Mouse (Mus musculus): ENCODE results near the gene Golm1. TPM values are rescaled to one million over a fixed set of nuclear protein-coding genes. Genes with fewer than 3 reads are reported as not detected.
A peak's percentile ranks its signal among the peaks of the same experiment; 100 is the strongest.

Golm1 gene
- polyA plus RNA-seq, 1 experiment = 18.9 TPM

DNA sequence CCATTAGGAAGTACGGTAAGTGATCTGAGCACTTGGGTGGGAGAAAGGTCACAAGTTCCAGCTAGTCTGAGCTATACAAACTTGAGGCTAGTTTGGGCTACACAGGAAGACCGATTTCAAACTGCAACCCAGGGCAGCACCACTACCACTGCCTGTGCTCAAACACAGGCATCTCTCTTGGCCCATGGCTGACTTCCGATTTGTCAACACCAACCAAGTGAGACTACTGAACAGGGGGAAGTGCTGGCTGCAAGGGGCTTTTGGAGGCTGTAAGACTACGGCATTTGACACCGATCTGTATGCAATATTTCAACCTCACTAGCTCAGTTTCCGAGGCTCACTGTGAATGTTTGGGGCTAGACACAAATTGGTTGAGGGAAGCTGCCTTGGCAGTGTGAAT is 28.1 kb downstream of the Golm1 start:
- DNase-seq (ENCODE audit: low read depth) = no peak

- no peak for DNase-seq (ENCODE audit: low read depth)
These were observed 28.9 kb downstream of the Golm1 start for GRCm38 (mm10) chr13:59646674-59647244.

GRCm38 (mm10) chr13:59645491-59645890 is 30.1 kb downstream of the Golm1 start:
- no peak for DNase-seq (ENCODE audit: low read depth)

DNA sequence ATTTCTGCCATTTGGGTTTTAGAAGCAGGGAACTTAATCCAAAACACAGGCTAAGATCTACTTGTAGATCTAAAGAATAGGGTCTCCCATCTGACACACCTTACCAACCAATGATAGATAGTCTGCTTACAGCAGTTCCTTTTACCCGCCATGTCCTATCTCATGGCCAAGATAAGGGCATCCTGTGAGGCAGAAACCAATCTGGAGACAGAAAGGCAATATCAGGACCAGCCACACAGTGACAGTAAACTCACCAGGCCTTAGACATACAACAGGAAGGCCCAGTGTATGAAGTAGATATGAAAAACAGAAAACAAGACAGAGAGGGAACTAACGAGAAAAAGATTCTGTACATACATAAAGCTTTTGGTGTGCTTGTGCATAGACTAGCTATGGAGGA is 32.8 kb downstream of the Golm1 start:
- DNase-seq (ENCODE audit: low read depth) = no peak

- DNase-seq (ENCODE audit: low read depth) = no peak
These were observed 35.5 kb downstream of the Golm1 start for GRCm38 (mm10) chr13:59640178-59640440.

DNA sequence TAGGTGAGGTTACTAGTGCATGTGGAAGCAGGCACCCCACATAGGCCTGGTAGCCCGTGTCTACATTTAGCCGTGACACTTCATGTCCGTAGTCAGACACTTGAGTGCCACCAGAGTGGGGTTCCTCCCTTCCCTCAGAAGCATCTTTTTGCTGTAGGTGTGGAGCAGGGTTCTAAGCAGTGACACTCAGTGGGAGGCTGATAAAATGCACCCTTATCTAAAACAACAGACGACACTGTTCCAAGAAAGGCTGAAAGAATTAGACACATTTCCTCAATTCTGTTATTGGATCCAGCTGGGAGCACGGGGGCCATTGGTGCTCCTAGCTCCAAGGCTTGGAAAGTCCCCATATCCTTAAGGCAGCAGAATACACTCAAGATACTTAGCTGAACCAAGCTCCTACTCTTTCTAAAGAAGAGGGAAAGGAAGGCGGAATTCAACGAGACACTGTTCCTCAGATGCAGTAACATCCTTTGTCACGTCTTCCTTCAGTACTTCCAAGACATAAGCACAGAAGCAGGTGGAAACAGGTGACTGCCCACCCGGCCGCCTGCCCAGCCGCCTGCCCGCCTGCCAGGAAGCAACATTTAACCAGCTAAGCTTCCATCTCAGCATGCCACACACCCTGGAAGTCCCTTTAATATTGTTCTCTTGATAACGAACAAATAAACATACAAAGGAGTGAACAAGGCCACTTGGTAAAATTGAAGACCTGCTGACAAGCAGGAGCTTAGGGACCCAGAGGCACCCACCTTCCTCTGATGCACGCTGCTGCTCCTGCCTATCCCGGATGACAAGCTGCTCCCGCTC is 36.0 kb downstream of the Golm1 start:
- DNase-seq (ENCODE audit: low read depth) = no peak

- no peak for DNase-seq (ENCODE audit: low read depth)
These were observed 37.8 kb downstream of the Golm1 start for GRCm38 (mm10) chr13:59637800-59638199.

DNA sequence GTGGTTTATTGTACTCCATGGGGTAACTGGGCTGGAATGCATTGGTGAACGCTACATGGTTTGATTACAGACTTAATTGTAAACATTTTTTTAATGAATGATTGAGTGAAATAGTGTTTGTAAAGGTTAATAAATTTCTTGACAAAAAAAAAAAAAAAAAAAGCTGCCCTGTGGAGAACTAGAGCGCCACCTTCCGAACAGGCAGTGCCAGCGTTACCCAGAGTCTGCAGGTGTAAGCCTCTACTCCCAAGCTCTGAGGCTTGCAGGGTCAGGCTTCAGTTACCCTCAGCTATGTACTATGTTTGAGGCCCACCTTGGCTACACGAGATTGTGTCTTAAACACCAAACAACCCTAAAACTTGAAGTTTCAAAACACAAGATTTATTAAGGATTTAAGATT is 41.0 kb downstream of the Golm1 start:
- DNase-seq (ENCODE audit: low read depth) = no peak

- no peak for DNase-seq (ENCODE audit: low read depth)
These were observed 48.9 kb downstream of the Golm1 start for GRCm38 (mm10) chr13:59626739-59627138.

DNA sequence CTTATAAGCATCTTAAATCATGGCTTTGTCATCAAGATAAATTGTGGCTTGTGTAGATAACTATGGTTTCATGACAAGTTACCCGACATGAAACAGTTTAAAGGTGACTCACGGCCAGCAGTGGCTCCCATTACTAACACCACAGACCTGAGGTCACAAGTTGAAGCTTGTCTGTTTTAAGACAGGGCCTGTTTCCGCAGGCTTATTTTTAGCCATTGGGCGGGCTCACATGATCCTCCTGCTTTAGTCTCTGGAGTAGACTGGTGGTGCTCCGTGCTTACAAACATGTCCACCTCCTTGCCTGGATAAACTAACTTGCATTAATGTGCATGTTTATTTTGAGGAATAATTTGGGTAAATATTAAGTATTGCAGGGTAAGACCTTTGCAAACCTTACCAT is 50.7 kb downstream of the Golm1 start:
- DNase-seq (ENCODE audit: low read depth) = peak; percentile 42

DNA sequence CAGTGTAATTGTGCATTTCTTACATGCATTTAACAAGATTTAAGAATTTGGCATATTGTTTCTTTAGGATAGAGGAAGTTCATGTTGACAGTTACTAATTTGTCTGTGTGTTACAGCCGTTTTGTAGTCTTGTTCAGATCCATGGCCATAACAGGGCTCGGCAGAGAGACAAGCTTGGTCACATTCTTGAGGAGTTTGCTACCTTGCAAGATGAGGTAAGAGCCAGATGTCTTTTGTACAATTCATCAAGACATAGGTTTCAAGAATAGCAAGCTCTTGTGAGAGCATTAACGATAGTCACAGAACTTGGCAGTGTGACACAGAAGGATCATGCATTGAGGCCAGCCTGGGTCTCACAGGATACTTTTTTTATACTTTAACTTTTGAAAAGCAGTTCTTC is 51.2 kb downstream of the Golm1 start:
- no peak for DNase-seq (ENCODE audit: low read depth)

DNA sequence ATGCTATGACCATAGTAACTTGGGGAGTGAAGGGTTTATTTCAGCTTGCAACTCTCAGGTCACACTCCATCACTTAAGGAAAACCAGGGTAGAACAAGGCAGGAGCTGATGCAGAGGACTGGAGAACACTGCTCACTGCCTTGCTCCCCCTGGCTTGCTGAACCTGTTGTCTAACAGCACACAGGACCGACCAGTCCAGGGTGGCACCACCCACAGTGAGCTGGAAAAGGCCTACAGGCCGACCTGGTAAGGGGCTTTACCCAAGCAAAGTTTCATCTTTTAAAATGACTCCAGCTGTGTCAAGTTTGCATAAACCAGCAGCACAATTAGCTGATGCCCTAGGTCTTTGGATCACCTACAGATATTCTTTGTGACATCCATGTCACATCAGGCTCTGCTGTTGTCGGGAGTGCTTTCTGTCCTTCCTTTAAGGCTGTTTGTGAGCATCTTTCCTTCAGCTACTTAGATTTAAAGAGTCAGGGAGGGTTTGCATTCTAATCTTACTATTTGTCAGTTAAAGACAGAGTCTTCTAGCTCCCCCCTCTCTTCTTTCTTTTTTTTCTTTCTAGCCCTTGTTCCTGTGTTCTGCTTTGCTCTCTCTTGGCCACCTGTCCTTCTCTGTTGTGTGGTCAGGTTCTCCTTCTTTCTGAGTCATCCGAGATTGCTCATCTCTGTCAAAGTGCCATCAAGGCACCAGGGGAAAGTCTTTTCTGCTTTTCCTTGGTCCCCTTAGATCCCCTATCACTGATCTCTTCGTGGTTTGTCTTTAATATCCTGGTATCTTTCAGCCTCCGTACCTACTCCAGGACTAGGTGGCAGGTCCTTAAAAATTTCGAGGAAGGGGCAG is 53.7 kb downstream of the Golm1 start:
- DNase-seq (ENCODE audit: low read depth) = no peak

DNA sequence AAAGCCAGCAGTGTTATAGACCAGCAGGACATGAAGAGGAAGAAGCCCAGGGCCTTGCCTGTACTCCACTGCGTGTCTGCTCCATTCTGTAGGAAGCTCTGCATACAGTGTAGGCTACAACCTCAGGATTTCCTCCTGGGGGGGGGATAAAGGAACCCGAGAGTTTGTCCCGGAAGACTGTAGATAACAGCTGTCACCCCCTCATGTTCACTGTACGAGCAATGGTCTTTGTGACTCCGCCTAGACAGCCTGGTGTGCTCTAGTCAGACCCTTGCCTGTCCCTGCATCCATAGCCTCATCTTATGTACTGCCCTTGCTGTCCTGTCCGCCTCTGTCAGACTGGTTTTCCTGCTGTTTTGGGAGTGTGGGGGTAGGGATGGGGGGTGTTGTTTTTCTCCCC is 57.1 kb downstream of the Golm1 start:
- DNase-seq (ENCODE audit: low read depth) = no peak

- DNase-seq (ENCODE audit: low read depth) = no peak
These were observed 60.1 kb downstream of the Golm1 start for GRCm38 (mm10) chr13:59615554-59615953.

DNA sequence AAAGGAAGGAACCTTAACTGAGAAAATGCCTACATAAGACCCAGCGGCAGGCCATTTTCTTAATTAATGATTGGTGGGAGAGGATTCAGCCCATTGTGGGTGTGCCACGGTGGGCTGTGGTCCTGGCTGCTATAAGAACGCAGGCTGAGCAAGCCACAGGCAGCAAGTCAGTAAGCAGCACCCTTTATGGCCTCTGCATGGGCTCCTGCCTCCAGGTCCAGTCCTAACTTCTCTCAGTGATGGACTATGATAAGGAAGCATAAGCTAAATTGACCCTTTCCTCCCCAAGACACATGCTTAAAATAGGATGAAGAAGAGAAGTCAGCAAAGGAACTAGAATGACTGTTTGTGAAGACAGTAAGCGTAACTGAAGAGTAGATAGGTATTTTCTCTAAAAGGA is 60.5 kb downstream of the Golm1 start:
- DNase-seq (ENCODE audit: low read depth) = no peak

DNA sequence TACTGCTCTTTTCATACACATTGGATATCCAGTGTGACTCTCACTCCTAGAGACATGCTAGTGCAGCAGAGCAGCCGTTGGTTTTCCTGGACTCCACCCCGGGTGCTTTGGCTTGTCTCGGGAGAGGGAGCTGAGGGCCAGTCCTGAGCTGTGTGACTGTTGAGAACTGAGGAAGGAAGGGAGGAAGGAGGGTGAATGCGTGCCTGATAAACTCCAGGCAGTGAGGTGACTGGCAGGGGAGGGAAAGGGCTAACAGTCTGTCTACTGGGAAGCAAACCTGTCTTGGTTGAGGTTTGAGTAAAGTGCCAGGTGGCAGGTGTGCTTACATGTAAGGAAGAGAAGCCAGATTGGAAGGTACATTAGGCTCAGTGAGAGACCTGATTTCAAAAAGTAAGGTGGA is 61.7 kb downstream of the Golm1 start:
- no peak for DNase-seq (ENCODE audit: low read depth)

- DNase-seq (ENCODE audit: low read depth) = no peak
These were observed 65.2 kb downstream of the Golm1 start for GRCm38 (mm10) chr13:59610437-59610836.

DNA sequence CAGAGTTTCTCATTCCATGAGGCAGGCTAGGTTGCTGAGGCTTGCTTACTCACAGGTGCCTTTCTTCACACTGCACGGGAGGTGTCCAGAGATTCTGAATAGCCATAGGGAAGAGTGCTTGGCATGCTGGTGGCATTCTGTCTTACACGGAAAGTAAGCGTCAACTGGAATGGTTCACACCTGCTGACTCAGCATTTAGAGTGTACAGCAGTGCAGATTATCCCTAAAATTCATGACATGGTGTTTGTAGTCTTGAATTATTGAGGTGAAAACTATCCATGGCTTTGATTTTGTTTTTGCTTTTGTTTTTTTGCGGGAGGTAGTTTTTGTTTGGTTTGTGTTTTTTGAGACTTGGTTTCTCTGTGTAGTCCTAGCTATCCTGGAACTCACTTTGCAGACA is 65.7 kb downstream of the Golm1 start:
- no peak for DNase-seq (ENCODE audit: low read depth)

DNA sequence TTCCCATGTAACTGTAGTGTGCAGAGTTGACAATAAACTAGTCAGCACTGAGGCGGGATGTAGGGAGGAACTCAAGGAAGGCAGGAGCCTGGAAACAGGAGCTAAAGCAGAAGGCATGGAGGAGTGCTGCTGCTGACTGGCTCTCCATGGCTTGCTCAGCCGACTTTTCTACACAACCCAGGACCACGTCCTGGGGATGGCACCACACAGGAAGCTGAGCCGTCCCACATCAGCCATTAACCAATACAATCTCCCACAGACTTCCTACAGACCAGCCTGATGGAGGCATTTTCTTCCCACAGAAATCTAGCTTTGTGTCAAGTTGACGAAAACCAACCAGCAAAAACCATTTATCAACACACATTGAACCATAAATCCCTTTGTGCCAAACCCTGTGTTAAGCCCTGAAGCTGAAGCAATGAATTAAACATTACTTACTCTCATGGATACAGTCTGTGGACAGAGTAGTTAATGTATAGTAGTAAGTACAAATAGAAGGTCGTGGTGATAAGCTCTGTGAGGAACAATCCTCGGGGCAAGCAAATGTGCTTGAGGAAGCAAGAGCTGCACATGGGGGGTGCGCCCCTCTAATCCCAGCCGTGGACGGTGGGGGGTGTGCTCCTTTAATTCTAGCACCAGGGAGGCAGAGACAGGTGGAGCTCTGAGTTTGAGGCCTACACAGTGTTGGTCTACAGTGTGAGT is 70.2 kb downstream of the Golm1 start:
- DNase-seq (ENCODE audit: low read depth) = no peak

DNA sequence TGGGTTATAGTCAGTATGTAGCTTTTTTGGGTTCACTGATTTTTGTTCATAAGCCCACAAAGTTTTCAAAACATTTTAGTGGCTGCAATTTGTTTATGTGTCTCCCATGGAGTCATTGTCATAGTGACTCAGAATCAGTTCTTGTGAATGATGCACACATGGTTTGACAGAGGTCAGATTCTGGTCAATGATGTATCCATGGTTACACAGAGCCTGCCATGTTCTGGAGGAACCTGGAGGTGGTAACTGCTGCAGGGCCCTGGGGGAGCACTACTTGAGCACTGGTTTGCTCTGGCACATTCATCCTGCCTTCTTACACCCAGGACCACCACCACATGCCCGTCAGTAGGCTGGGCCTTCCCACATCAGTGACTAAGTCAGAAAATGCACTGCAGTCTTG is 71.1 kb downstream of the Golm1 start:
- no peak for DNase-seq (ENCODE audit: low read depth)

GRCm38 (mm10) chr13:59603096-59603495 is 72.5 kb downstream of the Golm1 start:
- no peak for DNase-seq (ENCODE audit: low read depth)

DNA sequence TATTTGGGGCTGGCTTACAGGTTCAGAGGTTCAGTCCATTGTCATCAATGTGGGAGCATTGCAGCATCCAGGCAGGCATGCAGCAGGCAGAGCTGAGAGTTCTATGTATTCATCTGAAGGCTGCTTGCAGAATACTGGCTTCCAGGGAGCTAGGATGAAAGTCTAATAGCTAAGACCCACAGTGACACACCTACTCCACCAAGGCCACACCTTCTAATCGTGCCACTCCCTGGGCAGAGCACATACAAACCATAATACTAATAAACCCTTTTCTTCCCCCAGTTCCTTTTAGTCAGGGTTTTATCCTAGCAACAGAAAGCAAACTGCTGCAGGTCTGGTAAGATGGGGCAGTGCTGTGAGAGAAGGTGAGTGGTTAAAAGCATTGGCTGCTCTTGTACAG is 83.0 kb downstream of the Golm1 start:
- DNase-seq (ENCODE audit: low read depth) = no peak
